Mouse (Mus musculus) embryonic facial prominence, embryonic 13.5 days (tissue): ENCODE measurements around the gene Ttc23. TPM values are rescaled to one million over a fixed set of nuclear protein-coding genes. Genes with fewer than 3 reads are reported as not detected.

Experiments
- ATAC-seq: fragments of 200-750 bp; cut with Nextera tagmentation; 2 replicates; pipeline ENCODE4 v1.8.0; 2017; ENCODE audit warnings: low read depth; ENCODE audit not compliant: insufficient number of reproducible peaks, insufficient read depth, low FRiP score, low TSS enrichment
- H3K27ac ChIP-seq: fragments of 300-500 bp; sonication (generic); 2 replicates; pipeline ENCODE4 v1.5.1; 2015; ENCODE audit warnings: moderate library complexity, mild to moderate bottlenecking, inconsistent platforms
- H3K27me3 ChIP-seq: fragments of 300-500 bp; sonication (generic); 2 replicates; pipeline ENCODE4 v1.6.1; 2015; ENCODE audit warnings: mild to moderate bottlenecking, inconsistent platforms
- H3K36me3 ChIP-seq: fragments of 300-500 bp; sonication (generic); 2 replicates; pipeline ENCODE4 v1.6.1; 2015; ENCODE audit warnings: mild to moderate bottlenecking, inconsistent platforms
- H3K4me1 ChIP-seq: fragments of 300-500 bp; sonication (generic); 2 replicates; pipeline ENCODE4 v1.6.1; 2015; ENCODE audit warnings: inconsistent platforms
- H3K4me2 ChIP-seq: fragments of 300-500 bp; sonication (generic); 2 replicates; pipeline ENCODE4 v1.6.1; 2015; ENCODE audit warnings: moderate library complexity, mild to moderate bottlenecking, inconsistent platforms
- H3K4me3 ChIP-seq: fragments of 300-500 bp; sonication (generic); 2 replicates; pipeline ENCODE4 v1.5.1; 2015; ENCODE audit warnings: mild to moderate bottlenecking, inconsistent platforms
- H3K9ac ChIP-seq: fragments of 300-500 bp; sonication (generic); 2 replicates; pipeline ENCODE4 v1.6.1; 2015; ENCODE audit warnings: mild to moderate bottlenecking, inconsistent platforms
- H3K9me3 ChIP-seq: fragments of 300-500 bp; sonication (generic); 2 replicates; pipeline ENCODE4 v1.6.1; 2016; ENCODE audit warnings: inconsistent platforms
- WGBS: fragments of 180-500 bp; shearing (Covaris S2); methylation state at CpG from one replicate; pipeline ENCODE4 v1.1.7; 2015; ENCODE audit warnings: mixed read lengths; 5-methylcytosine and 5-hydroxymethylcytosine counted together
- polyA plus RNA-seq: library from polyadenylated mRNA; unstranded; fragments of >200 nt; fragmentation: Nextera tagmentation; extraction: Ambion mirVana; gene quantifications from 2 replicates; pipeline ENCODE4 v1.2.1, GENCODE M21; 2015

Ttc23 gene
- polyA plus RNA-seq, 1 experiment from 2014 or later: 44.9 TPM

- H3K36me3 ChIP-seq: peaks cover 64% of the 10 kb centered on the region
- no peak overlapping the region for H3K4me2 ChIP-seq
- H3K9me3 ChIP-seq: peaks cover 6% of the 10 kb centered on the region; the same call in 1 of the 2 replicates
- no peak overlapping the region for H3K27ac ChIP-seq
- ATAC-seq: no peak
- no peak overlapping the region for H3K4me3 ChIP-seq
- H3K27me3 ChIP-seq: no peaks in the 10 kb centered on the region
- H3K9ac ChIP-seq: no peak overlapping the region
- no peaks in the 10 kb centered on the region for H3K4me1 ChIP-seq
- 76% methylated on average over 9 of the region's 9 CpGs for WGBS
Observed at GRCm38 (mm10) chr7:67681078-67681477, 33.9 kb downstream of the Ttc23 start.

GRCm38 (mm10) chr7:67683006-67683405 is 35.8 kb downstream of the Ttc23 start:
- peaks cover 6% of the 10 kb centered on the region; the same call in 1 of the 2 replicates for H3K9me3 ChIP-seq
- no peak overlapping the region for H3K27ac ChIP-seq
- no peak overlapping the region for H3K4me3 ChIP-seq
- no peak overlapping the region for H3K9ac ChIP-seq
- no peak for ATAC-seq
- no peak overlapping the region for H3K4me2 ChIP-seq
- H3K4me1 ChIP-seq: no peaks in the 10 kb centered on the region
- peaks cover 64% of the 10 kb centered on the region for H3K36me3 ChIP-seq
- WGBS: 86% methylated on average over 16 of the region's 16 CpGs
- no peaks in the 10 kb centered on the region for H3K27me3 ChIP-seq

- no peaks in the 10 kb centered on the region for H3K4me1 ChIP-seq
- peaks cover 6% of the 10 kb centered on the region; the same call in 1 of the 2 replicates for H3K9me3 ChIP-seq
- no peak overlapping the region for H3K4me3 ChIP-seq
- H3K9ac ChIP-seq: no peak overlapping the region
- WGBS: 95% methylated on average over 3 of the region's 3 CpGs
- ATAC-seq: no peak
- no peak overlapping the region for H3K4me2 ChIP-seq
- no peak overlapping the region for H3K27ac ChIP-seq
- no peaks in the 10 kb centered on the region for H3K27me3 ChIP-seq
- H3K36me3 ChIP-seq: peaks cover 48% of the 10 kb centered on the region
Observed at GRCm38 (mm10) chr7:67686545-67686944, 39.3 kb downstream of the Ttc23 start.

GRCm38 (mm10) chr7:67688281-67688680 is 41.1 kb downstream of the Ttc23 start:
- H3K27me3 ChIP-seq: no peaks in the 10 kb centered on the region
- WGBS: 76% methylated on average over 3 of the region's 3 CpGs
- no peak overlapping the region for H3K4me2 ChIP-seq
- H3K27ac ChIP-seq: no peak overlapping the region
- no peak for ATAC-seq
- H3K36me3 ChIP-seq: peaks cover 40% of the 10 kb centered on the region
- H3K9me3 ChIP-seq: peaks cover 6% of the 10 kb centered on the region; the same call in 1 of the 2 replicates
- H3K4me1 ChIP-seq: no peaks in the 10 kb centered on the region
- no peak overlapping the region for H3K4me3 ChIP-seq
- no peak overlapping the region for H3K9ac ChIP-seq

GRCm38 (mm10) chr7:67689793-67690192 is 42.6 kb downstream of the Ttc23 start:
- Histone ChIP-seq H3K27me3 (no peaks in the 10 kb centered on the region), H3K4me3 (no peak overlapping the region), H3K27ac (no peak overlapping the region), H3K4me2 (no peak overlapping the region), H3K9me3 (peaks cover 6% of the 10 kb centered on the region; the same call in 1 of the 2 replicates), H3K36me3 (peaks cover 41% of the 10 kb centered on the region), H3K4me1 (no peaks in the 10 kb centered on the region), H3K9ac (no peak overlapping the region)
- no peak for ATAC-seq
- WGBS: 87% methylated on average over 7 of the region's 7 CpGs

GRCm38 (mm10) chr7:67691036-67691435 is 43.8 kb downstream of the Ttc23 start:
- Histone ChIP-seq H3K4me2 (no peak overlapping the region), H3K27me3 (no peaks in the 10 kb centered on the region), H3K4me3 (no peak overlapping the region), H3K9me3 (no peaks in the 10 kb centered on the region), H3K9ac (no peak overlapping the region), H3K4me1 (no peaks in the 10 kb centered on the region), H3K36me3 (peaks cover 30% of the 10 kb centered on the region), H3K27ac (no peak overlapping the region)
- 76% methylated on average over 6 of the region's 6 CpGs for WGBS
- no peak for ATAC-seq

GRCm38 (mm10) chr7:67692141-67692540 is 44.9 kb downstream of the Ttc23 start:
- no peak overlapping the region for H3K4me2 ChIP-seq
- H3K27ac ChIP-seq: no peak overlapping the region
- no peak for ATAC-seq
- 77% methylated on average over 3 of the region's 3 CpGs for WGBS
- H3K4me3 ChIP-seq: no peak overlapping the region
- H3K36me3 ChIP-seq: peaks cover 35% of the 10 kb centered on the region
- H3K4me1 ChIP-seq: no peaks in the 10 kb centered on the region
- no peaks in the 10 kb centered on the region for H3K9me3 ChIP-seq
- no peak overlapping the region for H3K9ac ChIP-seq
- no peaks in the 10 kb centered on the region for H3K27me3 ChIP-seq

- ATAC-seq: no peak
- WGBS: 91% methylated on average over 23 of the region's 23 CpGs
- Histone ChIP-seq H3K36me3 (peaks cover 36% of the 10 kb centered on the region), H3K4me2 (no peak overlapping the region), H3K27me3 (no peaks in the 10 kb centered on the region), H3K9ac (no peak overlapping the region), H3K9me3 (no peaks in the 10 kb centered on the region), H3K4me3 (no peak overlapping the region), H3K27ac (no peak overlapping the region), H3K4me1 (no peaks in the 10 kb centered on the region)
Observed at GRCm38 (mm10) chr7:67692791-67693538, 45.8 kb downstream of the Ttc23 start.

GRCm38 (mm10) chr7:67695906-67696305 is 48.7 kb downstream of the Ttc23 start:
- Histone ChIP-seq H3K27ac (no peak overlapping the region), H3K36me3 (peaks cover 50% of the 10 kb centered on the region), H3K4me3 (no peak overlapping the region), H3K4me2 (no peak overlapping the region), H3K9ac (no peak overlapping the region), H3K4me1 (no peaks in the 10 kb centered on the region), H3K9me3 (no peaks in the 10 kb centered on the region), H3K27me3 (no peaks in the 10 kb centered on the region)
- no peak for ATAC-seq
- 70% methylated on average over 7 of the region's 7 CpGs for WGBS

GRCm38 (mm10) chr7:67697892-67698630 is 50.9 kb downstream of the Ttc23 start:
- Histone ChIP-seq H3K4me1 (no peaks in the 10 kb centered on the region), H3K27ac (no peak overlapping the region), H3K9me3 (no peaks in the 10 kb centered on the region), H3K36me3 (peaks cover 56% of the 10 kb centered on the region), H3K4me2 (no peak overlapping the region), H3K4me3 (no peak overlapping the region), H3K27me3 (no peaks in the 10 kb centered on the region), H3K9ac (no peak overlapping the region)
- no peak for ATAC-seq
- 95% methylated on average over 28 of the region's 28 CpGs for WGBS

GRCm38 (mm10) chr7:67699301-67699700 is 52.1 kb downstream of the Ttc23 start:
- Histone ChIP-seq H3K9ac (no peak overlapping the region), H3K9me3 (no peaks in the 10 kb centered on the region), H3K36me3 (peaks cover 58% of the 10 kb centered on the region), H3K4me3 (no peak overlapping the region), H3K27me3 (no peaks in the 10 kb centered on the region), H3K4me2 (no peak overlapping the region), H3K4me1 (no peaks in the 10 kb centered on the region), H3K27ac (no peak overlapping the region)
- no peak for ATAC-seq
- 93% methylated on average over 4 of the region's 4 CpGs for WGBS

GRCm38 (mm10) chr7:67700846-67701245 is 53.6 kb downstream of the Ttc23 start:
- no peak overlapping the region for H3K4me3 ChIP-seq
- H3K27me3 ChIP-seq: no peaks in the 10 kb centered on the region
- no peak for ATAC-seq
- H3K36me3 ChIP-seq: peaks cover 62% of the 10 kb centered on the region
- no peak overlapping the region for H3K9ac ChIP-seq
- H3K4me2 ChIP-seq: no peak overlapping the region
- H3K9me3 ChIP-seq: no peaks in the 10 kb centered on the region
- H3K4me1 ChIP-seq: no peaks in the 10 kb centered on the region
- H3K27ac ChIP-seq: no peak overlapping the region
